Mouse (Mus musculus): Measurements from ENCODE around the gene Mia2. TPM values are rescaled to one million over a fixed set of nuclear protein-coding genes. Genes with fewer than 3 reads are reported as not detected.

The Mia2 gene
- total RNA-seq, 1 experiment from 2014 or later: 162 TPM

DNA sequence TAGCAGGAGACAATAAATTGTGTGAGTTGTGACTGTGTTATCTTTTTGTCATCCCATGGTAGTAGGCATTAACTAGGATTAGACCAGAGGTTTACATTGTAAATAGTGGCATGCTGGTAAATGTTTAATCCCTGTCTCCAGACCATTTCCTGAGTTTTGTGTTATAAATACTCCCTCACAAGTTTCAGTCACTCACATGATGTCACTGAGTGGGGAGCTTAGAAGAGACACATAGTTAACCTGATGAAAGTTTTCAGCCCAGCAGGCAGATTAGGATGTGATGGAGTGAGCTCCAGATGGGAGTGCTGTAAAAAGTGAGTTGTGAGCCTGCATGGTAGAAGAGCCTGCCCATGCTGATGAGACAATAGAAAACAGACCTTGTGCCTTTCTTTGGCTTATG lies 49.5 kb downstream of the Mia2 start:
- no peak for ATAC-seq (replicated peaks; ENCODE audit: low read depth, poor library complexity, severe bottlenecking)

DNA sequence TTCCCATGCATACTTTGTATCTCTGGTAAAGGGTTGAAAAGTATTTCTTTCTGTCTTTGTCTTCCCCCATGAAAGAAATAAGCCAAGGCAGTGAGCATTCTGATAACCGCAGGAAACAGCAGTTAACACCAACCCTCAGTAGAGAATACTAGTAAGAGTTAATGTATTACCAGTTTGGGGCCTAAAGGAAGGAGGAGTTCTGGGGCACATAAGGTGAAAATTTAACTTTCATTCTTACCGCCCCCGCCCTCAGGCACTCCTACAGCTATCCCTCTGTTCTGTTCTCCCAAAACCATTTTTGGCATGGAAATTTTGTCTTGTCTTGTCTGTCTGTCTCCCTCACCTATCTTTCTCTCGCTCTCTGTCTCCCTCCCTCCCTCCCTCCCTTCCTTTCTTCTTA lies 54.1 kb downstream of the Mia2 start:
- no peak for ATAC-seq (replicated peaks; ENCODE audit: low read depth, poor library complexity, severe bottlenecking)

DNA sequence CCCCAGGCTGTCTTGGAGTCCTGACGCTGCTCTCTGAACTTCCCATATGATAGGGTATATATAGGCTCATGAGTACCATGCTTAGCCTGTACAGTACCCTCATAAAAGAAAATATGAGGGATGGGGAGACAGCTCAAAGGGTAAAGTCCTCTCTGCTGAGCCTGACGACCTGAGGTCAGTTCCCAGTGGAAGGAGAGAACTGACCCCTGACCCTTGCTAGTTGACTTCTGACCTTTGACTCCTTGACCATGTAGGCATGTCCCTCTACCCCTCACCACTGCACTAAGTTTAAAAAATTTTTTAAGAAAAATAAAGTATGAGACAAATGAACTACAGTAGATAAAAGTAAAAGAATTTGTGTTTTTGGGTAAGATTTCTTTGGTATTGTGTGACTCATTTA lies 65.5 kb downstream of the Mia2 start:
- ATAC-seq (replicated peaks; ENCODE audit: low read depth, poor library complexity, severe bottlenecking): no peak

DNA sequence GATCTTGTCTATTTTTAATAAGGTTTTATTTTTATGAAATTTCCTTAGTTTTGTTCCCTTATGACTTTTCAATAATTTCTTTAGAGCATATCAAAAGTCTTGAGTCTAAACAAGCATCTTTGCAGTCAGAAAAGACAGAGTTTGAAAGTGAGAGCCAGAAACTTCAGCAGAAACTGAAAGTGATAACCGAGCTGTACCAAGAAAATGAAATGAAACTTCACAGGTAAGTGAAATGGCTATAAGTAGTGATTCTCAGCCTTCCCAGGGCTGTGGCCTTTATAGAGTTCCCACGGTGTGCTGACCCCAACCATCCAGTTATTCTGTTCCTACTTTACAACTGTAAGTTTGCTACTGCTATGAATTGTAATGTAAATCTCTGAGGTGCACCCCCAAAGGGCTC lies 67.2 kb downstream of the Mia2 start:
- ATAC-seq (replicated peaks; ENCODE audit: low read depth, poor library complexity, severe bottlenecking): no peak

DNA sequence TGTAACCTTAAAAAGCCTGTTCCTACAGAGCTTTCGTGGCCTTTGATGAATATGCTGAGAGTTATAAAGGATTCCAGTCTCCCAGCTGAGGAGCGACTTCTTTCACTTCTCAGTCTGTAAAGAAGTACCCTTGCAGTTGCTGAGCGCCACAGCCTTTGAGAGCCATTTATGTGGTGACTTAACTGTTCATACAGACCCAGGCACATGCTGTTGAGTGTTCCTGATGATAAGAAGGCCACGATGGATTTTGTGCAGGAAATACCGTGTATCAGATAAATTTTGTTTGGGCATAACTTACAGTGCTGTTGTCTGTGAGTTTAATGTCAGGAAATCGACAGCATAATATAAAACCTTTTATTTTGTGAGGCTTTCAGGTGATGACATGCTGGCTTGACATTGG lies 68.9 kb downstream of the Mia2 start:
- ATAC-seq (replicated peaks; ENCODE audit: low read depth, poor library complexity, severe bottlenecking): peak; percentile 62

DNA sequence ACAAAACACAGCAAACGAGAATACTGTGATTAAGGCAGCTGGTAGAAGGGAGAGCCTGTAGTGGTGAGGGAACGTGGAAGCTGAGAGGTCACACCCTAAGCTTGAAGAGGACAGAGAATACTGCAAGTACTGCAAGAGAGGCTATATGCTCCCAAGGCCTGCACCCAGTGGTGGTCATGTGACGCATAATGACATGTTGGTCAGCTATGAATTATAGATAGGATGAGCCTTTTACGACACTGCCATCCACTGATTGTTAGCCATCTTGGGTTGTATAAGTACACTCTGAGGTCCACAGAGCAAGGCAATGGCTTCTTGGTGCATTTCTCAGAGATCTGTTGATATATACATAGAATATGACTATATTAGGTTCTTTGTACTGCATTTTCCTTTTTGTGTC lies 71.0 kb downstream of the Mia2 start:
- no peak for ATAC-seq (replicated peaks; ENCODE audit: low read depth, poor library complexity, severe bottlenecking)

DNA sequence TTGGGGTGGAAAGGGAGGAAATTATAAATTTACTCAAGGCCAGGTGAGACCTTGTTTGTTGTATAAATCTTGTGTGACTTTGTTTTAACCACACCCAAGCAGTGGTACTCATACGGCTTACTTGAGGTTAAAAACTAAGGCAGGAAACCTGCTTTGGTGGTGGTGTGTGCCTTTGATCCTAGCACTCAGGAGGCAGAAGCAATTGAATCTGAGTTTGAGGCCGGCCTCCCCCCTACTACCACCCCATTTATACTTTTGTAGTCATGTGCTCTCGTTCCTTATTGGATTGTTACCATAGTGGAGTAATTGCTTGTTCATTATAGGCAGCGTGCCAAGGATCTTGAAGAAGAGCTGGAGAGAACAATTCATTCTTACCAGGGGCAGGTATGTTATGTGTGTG lies 74.3 kb downstream of the Mia2 start:
- ATAC-seq (replicated peaks; ENCODE audit: low read depth, poor library complexity, severe bottlenecking): no peak

DNA sequence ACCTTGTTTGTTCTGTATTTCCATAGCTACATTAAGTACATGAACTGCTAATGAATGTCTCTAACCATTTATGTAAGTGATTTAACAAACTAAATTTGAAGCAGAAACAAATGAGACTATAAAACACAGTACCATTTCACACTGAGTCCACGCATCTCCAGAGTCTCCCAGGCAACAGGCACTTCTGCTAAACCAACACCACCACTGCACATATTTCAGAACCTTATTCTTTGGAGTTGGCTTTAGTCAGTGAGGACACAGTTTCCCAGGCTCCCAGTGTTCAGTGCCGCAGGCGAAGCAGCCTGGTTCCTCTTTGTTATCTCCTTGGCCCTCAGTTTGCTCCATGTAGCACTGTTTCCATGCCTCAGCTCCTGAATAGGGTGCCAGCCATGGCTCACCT lies 82.2 kb downstream of the Mia2 start:
- ATAC-seq (replicated peaks; ENCODE audit: low read depth, poor library complexity, severe bottlenecking): no peak

DNA sequence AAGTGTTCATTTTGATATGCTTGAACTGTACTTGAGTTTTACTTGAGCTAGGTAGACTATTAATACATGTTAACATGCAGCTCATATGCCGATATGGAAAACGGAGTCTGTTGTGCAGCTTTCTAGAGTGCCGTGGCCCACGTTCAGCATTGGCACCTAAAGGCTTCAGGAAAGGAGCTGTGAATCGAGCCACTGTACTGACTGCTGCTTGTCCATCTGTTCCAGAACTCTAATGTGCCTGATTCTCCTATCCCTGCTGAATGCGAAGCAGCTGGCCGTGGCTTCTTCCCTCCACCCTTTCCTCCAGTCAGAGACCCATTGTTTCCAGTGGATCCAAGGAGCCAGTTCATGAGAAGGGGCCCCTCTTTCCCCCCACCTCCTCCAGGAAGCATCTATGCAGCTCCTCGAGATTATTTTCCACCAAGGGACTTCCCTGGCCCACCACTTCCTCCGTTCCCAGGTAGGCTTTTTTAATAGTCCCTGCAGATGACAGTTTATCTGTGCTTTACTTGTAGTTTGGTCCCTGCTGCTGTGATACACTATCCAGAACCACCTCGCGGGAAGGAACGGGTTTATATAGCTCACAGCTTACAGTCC lies 92.6 kb downstream of the Mia2 start:
- ATAC-seq (replicated peaks; ENCODE audit: low read depth, poor library complexity, severe bottlenecking): no peak

DNA sequence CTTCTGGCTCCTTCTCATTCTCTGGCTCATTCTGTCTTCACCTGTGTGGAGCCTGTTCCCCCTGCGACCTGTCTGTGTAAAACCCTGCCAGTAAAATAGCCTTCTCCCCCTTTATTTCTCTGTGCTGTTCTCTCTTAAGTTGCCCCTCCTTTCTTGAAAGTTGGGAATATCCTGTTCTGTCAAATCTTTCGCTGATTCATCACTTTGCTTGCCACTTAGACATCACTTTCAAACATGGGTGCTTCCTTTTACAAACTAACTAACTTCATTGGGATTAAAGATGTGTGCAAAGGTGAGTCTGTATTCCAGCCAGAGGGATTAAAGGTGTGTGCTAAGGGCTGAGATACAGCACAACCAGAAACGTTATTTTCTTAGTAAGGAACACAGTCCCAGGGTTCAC lies 98.0 kb downstream of the Mia2 start:
- ATAC-seq (replicated peaks; ENCODE audit: low read depth, poor library complexity, severe bottlenecking): no peak

DNA sequence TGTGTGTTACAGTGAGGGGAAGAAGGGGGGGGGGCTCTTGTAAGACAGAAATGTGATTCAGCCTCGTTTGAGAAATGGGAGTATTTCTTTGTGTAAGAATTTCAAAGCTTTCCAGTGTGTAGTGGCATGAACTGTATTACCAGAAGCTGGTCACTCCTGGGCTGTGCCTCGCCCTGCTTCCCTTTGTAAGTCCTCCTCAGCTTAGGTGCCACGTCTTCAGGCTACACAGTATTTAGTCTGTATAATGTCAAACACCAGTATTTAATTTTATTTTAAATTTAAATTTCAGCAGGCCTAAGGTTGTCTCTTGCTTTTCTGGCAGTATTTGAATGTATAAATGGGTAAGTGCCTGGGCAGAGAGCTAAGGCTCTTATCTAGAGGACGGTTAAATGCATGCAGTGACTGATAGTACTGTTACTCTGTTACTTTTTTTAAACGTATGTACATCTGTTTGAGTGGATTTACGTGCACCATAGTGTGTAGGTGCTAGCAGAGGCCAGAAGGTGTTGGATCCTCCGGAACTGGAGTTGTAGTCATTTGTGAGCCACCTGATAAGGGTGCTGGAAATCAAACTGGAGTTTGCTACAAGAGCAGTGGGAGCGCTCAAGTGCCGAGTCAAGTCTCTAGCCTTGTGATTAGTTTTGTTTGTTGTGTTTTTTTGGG lies 98.9 kb downstream of the Mia2 start:
- ATAC-seq (replicated peaks; ENCODE audit: low read depth, poor library complexity, severe bottlenecking): peak; percentile 75

DNA sequence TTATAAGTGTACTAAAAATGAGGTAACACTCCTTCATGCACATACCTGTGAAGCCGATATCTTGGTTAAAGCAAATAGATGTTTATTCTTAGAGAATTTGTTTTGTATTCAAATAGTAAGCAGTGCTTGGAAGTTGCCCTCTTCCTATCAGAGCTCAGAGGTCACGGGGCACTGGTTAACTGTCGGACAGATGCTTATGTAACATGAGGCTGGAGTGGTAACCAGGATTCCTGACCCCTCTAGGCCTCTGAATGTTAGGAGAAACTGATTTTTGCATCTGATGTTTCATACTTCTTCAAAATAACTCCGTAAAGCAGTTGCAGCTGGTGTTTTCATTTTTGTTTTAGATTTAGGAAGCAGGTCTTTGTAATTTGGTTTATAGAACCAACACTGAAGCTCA lies 99.5 kb downstream of the Mia2 start:
- ATAC-seq (replicated peaks; ENCODE audit: low read depth, poor library complexity, severe bottlenecking): no peak

DNA sequence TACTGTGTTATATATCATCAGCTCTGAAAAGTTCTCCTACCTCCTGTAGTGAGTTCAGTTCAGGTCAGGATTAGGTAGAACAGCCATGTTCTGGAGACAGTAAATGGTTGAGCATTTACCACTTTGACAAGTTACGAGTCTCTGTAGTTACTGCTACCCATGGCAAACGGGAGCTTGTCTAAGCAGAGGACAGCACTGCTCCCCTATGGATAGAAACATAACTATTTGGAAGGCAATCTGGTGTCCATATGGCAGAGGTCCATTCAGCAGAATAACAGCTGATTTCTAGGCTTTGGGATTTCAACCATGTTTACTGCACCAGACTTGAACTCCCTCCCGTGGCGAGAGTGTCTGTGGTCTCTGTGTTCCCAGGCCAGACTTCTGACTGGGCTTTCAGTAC lies 100.3 kb downstream of the Mia2 start:
- no peak for ATAC-seq (replicated peaks; ENCODE audit: low read depth, poor library complexity, severe bottlenecking)

DNA sequence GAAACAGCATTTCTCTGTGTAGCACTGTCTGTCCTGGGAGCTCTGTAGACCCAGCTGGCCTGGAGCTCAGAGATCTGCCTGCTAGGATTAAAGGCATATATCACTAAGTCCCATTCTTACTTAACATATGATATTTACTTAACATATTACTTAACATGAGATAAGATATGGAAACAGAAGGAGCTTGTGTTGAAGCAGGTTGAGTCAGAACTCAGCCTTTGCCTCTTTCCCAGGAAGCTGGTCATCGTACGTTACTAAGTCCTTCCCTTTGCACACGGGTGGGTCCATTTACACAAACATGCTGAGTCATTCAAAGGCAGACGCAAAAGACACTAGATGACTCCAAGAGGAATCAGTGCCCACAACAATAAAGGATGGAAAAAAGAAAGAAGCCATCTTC lies 103.2 kb downstream of the Mia2 start:
- ATAC-seq (replicated peaks; ENCODE audit: low read depth, poor library complexity, severe bottlenecking): no peak

DNA sequence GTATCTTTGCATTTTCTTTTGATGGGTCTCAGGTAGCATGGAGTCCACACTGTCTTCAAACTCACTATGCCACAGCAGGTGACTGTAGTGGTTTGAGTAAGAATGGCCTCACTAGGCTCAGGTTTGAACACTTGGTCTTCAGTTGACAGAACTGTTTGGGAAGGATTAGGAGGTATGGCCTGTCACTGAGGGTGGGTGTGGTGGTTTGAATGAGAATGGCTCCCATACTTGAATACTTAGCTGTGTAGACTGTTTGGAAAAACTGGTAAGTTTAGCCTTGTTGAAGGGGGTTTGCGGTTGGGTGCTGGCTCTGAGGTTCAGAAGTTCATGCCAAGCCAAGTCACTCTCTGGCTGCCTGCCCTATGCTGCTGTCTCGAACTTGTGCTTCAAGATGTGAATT lies 103.8 kb downstream of the Mia2 start:
- no peak for ATAC-seq (replicated peaks; ENCODE audit: low read depth, poor library complexity, severe bottlenecking)

DNA sequence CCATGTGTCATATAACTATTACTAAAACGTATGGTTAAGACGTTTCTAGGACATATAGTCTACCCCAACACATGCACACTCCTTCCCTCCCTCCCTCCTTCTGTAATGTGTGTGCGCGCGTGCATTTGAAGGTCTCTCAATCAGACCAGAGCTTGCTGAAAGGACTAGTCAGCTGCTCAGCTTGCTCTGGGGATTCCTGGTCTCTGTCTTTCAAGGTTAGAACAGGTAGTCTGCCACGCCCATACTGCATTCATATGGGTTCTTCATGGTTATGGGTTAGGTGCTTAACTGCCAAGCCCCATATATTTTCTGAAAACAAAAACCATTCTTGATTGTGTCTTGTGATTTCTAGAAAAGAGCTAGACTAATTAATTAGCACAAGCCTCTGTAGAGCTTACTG lies 110.0 kb downstream of the Mia2 start:
- ATAC-seq (replicated peaks; ENCODE audit: low read depth, poor library complexity, severe bottlenecking): no peak

DNA sequence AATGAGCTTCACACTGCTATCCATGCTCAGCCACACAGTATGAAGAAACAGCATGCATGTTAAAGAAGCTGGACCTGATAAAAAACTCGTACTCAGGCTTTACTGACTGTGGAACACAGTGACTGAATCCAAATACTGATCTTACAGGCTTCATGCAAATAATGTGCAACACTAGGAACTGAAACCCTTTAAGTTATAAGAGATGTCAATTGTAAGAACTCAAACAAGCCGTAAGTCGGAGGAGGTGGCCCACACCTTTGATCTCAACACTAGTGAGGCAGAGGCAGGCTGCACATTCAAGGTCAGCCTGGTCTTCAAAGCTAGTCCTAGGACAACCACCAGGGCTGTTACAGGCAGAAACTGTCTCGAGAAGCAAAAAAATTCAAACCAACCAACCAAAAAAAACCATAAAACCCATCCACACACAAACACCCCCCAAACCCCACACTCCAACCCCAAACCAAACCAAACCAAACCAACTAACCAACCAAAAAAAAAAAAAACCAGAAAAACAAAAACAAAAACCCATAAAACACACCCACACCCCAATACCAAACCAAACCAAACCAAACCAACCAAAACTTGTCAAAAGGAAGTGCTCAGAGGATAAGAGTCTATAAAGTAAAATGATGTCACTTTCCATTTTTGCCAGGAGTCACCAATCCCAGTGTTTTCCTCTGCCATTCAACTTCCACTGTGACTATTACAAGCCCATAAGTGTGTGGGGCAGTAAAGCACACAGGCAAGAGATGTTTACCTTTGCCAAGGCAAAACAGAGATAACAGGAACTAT lies 110.8 kb downstream of the Mia2 start:
- peak; percentile 41 for ATAC-seq (replicated peaks; ENCODE audit: low read depth, poor library complexity, severe bottlenecking)

DNA sequence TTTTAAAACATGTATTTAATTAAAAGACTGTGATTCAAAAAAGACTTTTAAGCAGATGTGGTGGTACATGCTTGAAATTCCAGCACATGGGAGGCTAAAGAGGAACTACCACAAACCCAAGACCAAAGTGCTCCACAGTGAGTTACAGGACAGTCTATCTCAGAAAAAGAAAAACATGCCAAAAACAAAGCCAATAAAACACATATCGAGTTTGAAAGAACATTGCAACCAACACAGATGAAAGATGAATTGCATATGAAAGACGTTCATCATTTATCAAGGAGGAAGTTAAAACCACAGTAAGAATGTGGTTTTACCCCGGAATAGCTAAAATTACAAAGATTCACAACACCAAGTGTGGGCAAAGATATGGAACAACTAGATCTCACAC lies 111.4 kb downstream of the Mia2 start:
- ATAC-seq (replicated peaks; ENCODE audit: low read depth, poor library complexity, severe bottlenecking): peak; percentile 88

DNA sequence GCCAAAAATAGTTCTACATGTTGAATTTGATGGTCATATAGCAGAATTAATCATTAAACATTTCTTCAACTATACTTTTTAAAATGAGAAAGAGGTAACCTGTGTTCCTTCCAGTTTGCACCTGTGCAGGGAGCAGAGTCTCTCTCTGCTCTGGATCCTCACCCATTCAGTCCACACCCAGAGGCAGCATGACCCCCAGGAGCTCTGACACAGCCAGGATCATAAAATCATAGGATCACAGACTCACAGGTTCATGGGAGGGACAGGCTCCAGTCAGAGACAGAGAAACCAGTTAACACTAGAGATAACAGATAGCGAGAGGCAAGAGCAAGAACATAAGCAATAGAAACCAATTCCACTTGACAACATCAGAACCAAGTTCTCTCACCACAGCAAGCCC lies 112.2 kb downstream of the Mia2 start:
- no peak for ATAC-seq (replicated peaks; ENCODE audit: low read depth, poor library complexity, severe bottlenecking)

DNA sequence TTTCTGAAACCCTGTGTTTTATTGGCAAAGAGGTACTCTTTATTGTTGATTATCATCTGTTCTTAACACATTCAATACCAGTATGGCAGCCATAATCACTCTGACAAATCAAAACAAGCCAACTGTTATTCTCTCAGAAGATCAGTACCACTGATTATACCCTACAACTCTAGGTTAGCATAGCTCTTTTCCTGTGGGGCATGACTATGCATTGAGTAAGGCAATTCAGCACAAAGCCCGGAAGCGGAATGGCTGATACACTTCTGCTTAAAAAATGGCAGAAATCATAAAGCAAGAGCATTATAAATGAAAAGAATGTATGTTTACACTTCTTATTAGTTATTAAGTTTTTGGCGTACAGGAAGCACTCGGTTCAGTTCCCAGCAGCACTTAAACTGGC lies 120.6 kb downstream of the Mia2 start:
- ATAC-seq (replicated peaks; ENCODE audit: low read depth, poor library complexity, severe bottlenecking): peak; percentile 34

DNA sequence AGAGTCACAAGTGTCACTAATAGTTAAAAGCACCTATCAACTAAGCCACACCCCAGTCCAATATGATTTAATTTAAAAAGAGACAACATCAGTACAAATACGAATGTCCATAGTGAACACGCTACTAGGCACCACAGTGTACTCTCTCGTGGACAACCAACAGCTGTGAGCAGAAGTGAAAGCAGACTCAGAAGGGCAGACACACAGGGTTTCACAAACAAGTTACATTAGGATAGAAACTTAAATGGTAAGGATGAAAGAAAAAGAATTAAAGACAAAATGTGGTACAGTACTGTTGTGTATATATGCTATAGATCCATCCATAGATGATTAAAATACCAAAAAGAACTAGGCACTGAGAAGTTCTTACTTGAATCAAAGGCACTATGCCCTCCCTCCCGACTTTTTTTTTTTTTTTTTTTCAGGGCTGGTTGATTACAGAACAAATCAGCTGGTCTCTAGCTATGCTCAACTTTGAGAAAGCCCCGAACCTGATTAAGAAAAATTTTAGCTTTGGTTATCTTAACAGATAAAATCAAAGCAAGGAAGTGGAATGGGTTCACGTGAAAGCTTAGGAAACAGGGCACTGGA lies 121.2 kb downstream of the Mia2 start:
- ATAC-seq (replicated peaks; ENCODE audit: low read depth, poor library complexity, severe bottlenecking): 0 out of 2 replicates have a peak, but pooled peaks have one; percentile 10

Measured in common myeloid progenitor, adult 5-6 weeks (primary cell).